Mouse (Mus musculus) testis, adult 2 months (tissue): ENCODE measurements at regions not wholly inside any gene's neighbourhood (a gene's known extent, or its start where the extent isn't known, plus 50 kb on each side); places are given as distances from the start of the nearest gene placed in this dataset.

Experiments
- CTCF ChIP-seq: fragments of 200-500 bp; IDR thresholded peaks from 2 replicates; pipeline ENCODE4 v1.5.1; 2012; ENCODE audit warnings: low read depth, mild to moderate bottlenecking, inconsistent platforms, low read length, moderate library complexity; ENCODE audit not compliant: control insufficient read depth, insufficient read depth, insufficient replicate concordance
- POLR2A ChIP-seq: fragments of 200-500 bp; IDR thresholded peaks from 2 replicates; pipeline ENCODE4 v1.6.1; 2012; ENCODE audit warnings: low read depth, mild to moderate bottlenecking, inconsistent platforms, low read length, moderate library complexity; ENCODE audit not compliant: control insufficient read depth

DNA sequence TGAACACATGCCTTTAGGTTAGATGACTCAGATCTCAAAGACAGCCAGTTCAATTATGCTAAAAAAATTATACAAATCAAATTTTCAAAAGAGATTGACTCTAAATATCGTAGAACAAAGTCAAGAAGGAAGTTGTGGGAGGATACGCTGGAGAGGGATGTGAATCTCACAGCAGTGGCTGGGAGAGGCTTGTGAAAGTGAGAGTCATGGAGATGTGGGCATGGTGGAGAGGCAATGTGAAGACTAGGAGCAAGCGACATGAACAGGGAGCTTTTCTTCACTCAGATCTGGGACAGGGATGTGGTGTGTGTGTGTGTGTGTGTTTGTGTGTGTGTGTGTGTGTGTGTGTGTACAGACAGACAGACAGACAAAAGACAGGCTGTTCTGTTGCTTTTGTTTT is 87.9 kb upstream of the Dlx2 start:
- TF ChIP-seq POLR2A = no peak
- no peak for TF ChIP-seq CTCF
